Mouse (Mus musculus): ENCODE measurements around the gene Trpc5.

The Trpc5 gene

GRCm38 (mm10) chrX:144688142-144688206, at the start of gene Trpc5:
TSS of gene Trpc5 (minus strand) at chrX:144688180.
- DNase-seq (ENCODE audit: low spot score in 2 of 2): no peak

- no peak for DNase-seq (ENCODE audit: low spot score in 2 of 2)
These were observed 28.4 kb upstream of the Trpc5 start for GRCm38 (mm10) chrX:144716330-144716729.

- no peak for DNase-seq (ENCODE audit: low spot score in 2 of 2)
These were observed 1.8 kb upstream of the Trpc5 start for GRCm38 (mm10) chrX:144689859-144690181.

DNA sequence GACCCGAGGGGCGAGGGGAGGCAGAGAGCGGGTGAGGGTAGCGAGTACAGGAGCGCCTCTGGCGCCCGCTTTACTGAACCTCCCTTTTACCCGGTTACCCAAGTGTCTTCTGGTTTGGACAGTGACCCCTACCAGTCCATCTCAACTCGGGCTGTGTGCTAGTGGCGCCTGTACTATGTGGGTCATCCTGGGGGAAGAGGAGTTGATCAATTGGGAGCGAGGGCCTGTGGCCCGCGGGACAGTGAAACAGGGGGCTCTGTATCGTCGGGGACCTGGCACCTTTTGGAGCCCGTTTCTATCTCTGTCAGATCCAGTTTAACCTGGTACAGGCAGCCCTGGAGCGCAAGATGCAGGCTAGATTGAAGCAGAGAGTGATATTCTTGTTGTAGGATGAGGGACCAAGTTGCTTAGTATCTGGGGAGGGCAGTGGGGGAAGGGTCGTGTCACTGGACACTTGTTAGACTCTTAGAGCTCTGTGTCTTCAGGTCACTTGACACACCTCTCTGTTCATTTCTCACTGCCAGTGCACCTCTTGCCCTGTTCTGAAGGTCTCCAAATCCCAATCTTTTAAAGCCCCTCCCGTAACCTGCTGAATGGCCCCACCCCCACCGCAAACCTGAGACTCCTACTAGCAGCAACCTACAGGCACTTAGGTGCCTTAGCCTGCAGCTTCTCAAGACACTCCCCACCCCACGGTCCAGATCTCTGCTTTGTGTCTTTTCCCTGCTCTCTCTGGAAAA, 1.3 kb upstream of the Trpc5 start:
- no peak for DNase-seq (ENCODE audit: low spot score in 2 of 2)

DNA sequence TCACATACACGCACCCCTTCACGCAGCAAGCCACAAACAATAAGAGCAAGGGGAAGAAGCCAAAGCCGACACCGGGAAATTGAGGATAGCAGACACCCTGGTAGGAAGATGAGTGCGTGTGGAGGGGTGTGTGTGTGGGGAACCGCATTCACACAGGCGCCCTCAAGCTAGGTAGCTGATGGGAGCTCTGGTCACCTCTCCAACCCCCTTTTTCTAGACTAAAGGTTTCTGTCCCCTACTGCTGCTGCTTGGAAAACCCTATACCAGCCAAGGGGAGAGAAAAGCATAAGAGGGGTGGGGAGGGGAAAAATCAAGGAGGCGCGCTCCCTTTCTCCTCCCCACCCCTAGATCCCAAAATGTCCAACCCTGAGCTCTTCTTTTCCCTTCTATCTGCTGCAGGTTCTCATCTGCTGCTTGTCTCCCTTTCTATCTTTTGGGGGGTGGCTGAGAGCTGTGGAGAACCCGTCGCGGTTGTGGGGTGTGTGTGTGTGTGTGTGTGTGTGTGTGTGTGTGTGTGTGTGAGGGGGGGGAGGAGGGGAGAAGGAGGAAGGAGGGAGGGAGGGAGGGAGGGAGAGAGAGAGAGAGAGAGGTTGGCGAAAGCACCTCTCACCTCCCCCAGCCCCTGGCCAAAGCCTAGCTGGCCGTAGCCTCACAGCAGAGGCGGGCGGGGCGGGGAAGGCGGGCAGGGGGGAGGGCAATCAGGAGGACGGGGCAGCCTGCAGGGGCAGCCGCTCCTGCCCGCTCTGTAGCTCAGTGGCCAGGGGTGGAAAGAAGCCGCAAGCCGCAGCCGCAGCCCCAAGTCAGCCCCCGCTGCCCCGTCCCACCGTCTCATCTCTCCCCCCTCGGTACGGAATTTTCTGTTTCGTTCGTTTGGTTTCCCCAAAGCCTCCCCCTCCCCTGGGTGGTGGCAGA, 483 bp upstream of the Trpc5 start, which contains the start of gene Rtl4:
Rtl4 (plus strand) TSS at position 701 of the 912 bp plus-strand sequence.
- no peak for DNase-seq (ENCODE audit: low spot score in 2 of 2)

DNA sequence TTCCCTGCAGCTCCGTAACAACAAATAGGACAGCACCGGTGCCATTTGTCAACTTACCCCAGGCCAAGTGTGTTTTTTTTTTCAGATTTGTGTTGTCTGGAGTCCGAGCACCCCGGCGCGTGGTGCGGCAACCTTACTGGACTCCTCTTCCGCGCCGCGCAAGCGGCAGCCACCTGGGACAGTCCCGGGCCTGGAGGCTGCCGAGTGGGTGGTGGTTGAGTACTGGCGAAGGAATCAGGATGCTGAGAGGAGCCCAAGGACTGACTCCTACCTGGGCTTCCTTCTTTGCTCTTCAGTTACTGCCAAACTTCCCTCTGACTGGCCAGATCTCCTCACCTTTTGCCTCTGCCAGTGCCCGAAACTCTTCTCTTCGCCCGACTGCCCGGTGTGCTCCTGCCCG, 238 bp downstream of the Trpc5 start:
- DNase-seq (ENCODE audit: low spot score in 2 of 2): no peak

DNA sequence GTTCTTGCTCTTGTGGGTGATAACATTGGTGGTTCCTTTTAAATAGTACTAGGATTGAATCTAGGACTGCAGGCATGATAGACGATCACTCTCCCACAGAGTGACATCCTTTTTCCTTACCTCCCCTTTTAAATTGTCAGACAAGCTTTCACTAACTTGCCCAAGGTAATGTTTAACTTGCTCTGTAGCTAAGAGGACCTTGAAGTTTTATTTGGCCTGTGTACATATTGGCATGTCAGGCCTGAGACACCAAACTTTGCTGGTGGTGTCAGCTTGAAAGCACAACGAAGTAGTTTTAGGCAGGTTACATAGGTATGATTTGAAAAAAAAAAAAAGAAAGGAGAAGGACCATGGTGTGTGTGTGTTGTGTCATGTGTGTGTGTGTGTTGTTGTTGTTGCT, 35.8 kb downstream of the Trpc5 start:
- DNase-seq (ENCODE audit: low spot score in 2 of 2): no peak

GRCm38 (mm10) chrX:144645394-144645793, 42.6 kb downstream of the Trpc5 start:
- DNase-seq (ENCODE audit: low spot score in 2 of 2): no peak

GRCm38 (mm10) chrX:144644756-144645155, 43.2 kb downstream of the Trpc5 start:
- DNase-seq (ENCODE audit: low spot score in 2 of 2): no peak

DNA sequence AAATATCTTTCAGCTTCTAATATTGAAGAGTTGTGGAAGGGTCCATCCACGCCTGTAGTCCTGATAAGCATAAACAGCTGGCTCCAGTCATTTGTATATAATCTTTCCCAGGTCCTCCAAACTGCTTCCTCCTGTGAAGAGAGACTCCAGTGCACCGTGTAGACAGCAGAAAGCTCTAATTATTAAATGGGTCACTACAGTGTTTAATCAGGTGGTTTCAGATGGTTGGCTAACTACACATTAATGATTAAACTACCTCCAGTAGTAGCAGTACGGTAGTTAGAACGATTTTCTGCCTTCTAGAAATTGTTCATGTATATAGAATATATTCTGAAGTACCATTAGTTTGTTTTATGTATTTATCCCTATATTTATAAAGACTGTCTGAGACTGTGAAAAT, 75.2 kb downstream of the Trpc5 start:
- DNase-seq (ENCODE audit: low spot score in 2 of 2): no peak

DNA sequence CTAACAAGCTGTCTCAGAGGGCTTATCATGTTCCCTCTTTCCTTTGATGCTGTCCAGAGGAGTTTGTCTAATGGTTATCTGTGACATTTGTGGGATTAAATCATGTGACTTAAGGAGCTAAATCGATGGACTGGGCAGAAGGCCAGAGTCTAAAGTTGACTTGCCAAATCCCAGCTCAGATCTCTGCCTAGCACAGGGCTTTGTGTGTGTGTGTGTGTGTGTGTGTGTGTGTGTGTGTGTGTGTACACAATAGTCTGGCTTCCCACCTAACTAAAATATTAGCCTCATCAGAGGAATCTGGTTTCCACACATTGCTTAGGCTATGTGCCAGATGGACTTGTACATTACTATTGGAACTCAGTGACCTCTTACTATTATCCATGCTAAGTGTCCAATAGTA, 151.5 kb downstream of the Trpc5 start:
- DNase-seq (ENCODE audit: low spot score in 2 of 2): no peak

- no peak for DNase-seq (ENCODE audit: low spot score in 2 of 2)
These were observed 161.9 kb downstream of the Trpc5 start for GRCm38 (mm10) chrX:144526042-144526441.

DNA sequence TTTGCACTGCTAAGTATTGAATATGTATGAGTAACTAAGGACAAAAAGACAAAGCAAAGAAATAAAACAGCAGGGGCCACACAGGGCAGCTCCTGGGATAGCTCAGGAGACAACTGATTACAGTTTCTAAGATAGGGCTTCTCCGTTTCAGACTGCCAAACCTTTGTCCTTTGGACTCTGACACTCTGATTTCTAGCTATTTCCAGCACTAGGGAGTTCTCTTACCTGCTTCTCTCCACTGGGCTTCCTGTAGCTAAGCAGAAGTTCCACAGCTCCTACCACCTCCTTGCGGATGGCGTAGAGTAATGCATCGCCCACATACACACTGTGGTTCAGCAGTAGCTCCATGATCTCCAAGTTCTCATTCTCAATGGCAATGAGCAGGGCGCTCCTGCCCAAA, 164.7 kb downstream of the Trpc5 start:
- DNase-seq (ENCODE audit: low spot score in 2 of 2): no peak

- no peak for DNase-seq (ENCODE audit: low spot score in 2 of 2)
These were observed 196.6 kb downstream of the Trpc5 start for GRCm38 (mm10) chrX:144491394-144491793.

DNA sequence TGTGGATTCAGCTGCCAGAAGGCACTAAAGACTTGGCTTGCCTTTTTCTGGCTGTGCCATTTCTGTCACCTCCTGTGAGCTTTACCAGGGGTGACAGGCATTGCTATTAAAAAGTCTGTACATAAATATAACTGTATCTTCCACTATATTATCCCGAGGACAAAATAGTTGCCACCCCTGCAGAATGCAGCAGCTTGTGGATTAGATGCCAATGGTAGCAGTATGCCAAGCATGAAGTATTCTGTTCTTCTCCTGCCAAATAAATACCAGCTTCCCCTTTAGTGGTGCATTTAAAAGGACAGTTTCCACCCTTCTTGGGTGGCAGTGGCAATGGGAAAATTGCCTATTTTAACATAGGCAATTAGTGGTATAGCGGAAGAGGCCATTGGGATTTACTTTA, 223.6 kb downstream of the Trpc5 start:
- no peak for DNase-seq (ENCODE audit: low spot score in 2 of 2)

DNA sequence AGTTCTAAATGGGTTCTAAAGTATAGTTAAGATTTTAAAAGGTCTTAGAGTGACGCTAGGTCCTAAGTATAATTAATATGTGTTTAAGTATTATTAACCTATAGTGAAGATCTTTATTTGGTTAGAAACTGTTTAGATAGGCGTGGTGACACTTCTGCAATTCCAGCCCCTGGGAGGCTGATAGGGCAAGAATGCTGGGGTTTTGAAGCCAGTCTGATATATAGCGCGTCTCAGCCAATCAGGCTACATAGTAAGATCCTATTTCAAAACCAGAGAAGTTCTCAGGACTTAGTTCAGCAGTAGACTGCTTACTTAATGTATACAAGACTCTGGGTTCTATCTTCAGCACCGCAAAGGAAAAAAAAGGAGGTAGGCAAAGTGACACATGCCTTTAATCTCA, 231.7 kb downstream of the Trpc5 start, which contains the start of gene Trpc5os:
Trpc5os (plus strand) TSS at position 301 of the 400 bp plus-strand sequence.
- DNase-seq (ENCODE audit: low spot score in 2 of 2): no peak

- no peak for DNase-seq (ENCODE audit: low spot score in 2 of 2)
These were observed 264.1 kb downstream of the Trpc5 start for GRCm38 (mm10) chrX:144423848-144424247.

- no peak for DNase-seq (ENCODE audit: low spot score in 2 of 2)
These were observed 266.9 kb downstream of the Trpc5 start for GRCm38 (mm10) chrX:144421091-144421490.

DNA sequence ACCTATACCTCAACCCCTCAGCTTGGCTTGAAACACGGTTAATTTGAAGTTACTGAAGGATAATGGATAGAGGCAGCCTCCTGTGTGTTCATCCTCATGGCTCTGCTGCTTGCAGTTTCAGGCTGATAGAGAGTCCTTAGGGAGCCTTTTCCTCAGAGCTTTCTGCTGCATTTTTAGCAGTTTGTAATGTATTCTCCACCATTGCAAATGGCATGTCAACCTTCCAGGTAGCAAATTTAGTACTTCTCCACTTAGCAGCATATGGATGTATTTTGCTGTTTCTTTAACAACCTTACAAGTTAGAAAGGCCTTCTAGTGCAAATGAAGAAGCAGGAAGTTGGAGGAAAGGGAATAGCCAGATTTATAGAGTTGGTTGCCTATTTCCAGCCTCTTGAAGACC, 267.7 kb downstream of the Trpc5 start:
- no peak for DNase-seq (ENCODE audit: low spot score in 2 of 2)

DNA sequence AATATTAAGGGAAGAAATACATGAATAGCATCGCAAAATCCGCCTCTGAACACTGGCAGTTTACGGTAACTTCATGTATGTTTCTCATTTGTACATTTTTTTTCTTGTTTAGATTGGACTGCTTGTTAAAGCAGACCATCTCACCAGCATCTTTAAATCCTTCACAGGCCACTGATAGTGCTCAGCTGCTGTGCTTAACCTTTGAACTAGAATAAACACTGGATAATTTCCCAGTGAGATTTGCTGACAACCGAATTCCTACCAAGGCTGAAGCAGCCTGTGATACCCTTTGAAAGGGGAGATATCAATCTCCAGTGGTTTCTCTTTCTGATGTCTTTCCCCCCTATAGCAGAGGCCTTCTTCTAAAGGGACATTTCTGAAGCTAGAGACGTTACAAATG, 279.9 kb downstream of the Trpc5 start:
- no peak for DNase-seq (ENCODE audit: low spot score in 2 of 2)

DNA sequence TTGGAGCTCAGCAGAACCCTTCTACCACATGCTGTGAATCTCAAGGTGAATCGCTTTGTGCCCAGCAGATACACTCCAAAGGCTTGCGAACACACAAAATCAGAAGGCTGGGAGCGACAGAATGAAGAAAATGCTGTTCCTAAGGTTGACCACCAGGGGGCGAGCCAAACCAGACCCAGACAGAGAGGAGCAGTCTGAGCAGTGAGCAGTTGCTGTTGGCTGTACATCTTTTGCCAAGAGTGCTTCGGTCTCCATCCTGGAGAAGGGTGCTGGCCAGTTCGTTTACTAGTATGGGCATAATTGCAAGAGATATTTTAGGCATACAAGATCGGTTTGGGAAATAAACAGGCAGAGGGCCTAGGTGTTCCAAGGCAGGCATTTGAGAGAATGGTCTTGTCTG, 284.5 kb downstream of the Trpc5 start:
- peak; percentile 5 to 31 for DNase-seq (ENCODE audit: low spot score in 2 of 2)

- no peak for DNase-seq (ENCODE audit: low spot score in 2 of 2)
These were observed 313.8 kb downstream of the Trpc5 start for GRCm38 (mm10) chrX:144374196-144374595.

- no peak for DNase-seq (ENCODE audit: low spot score in 2 of 2)
These were observed 349.6 kb downstream of the Trpc5 start for GRCm38 (mm10) chrX:144338355-144338754.

GRCm38 (mm10) chrX:144337938-144338337, 350.0 kb downstream of the Trpc5 start:
- no peak for DNase-seq (ENCODE audit: low spot score in 2 of 2)

All from frontal cortex, postnatal 25 days (tissue).